Mouse (Mus musculus) right cerebral cortex, postnatal 10 days (tissue): ENCODE measurements at regions not wholly inside any gene's neighbourhood (a gene's known extent, or its start where the extent isn't known, plus 50 kb on each side); places are given as distances from the start of the nearest gene placed in this dataset.
A peak's percentile ranks its signal among the peaks of the same experiment; 100 is the strongest.

Source experiments
- DNase-seq, 2 experiments: peaks; one replicate each; pipeline ENCODE4 v3.0.0; 2021; ENCODE audit warnings: low spot score in 2 of 2

DNA sequence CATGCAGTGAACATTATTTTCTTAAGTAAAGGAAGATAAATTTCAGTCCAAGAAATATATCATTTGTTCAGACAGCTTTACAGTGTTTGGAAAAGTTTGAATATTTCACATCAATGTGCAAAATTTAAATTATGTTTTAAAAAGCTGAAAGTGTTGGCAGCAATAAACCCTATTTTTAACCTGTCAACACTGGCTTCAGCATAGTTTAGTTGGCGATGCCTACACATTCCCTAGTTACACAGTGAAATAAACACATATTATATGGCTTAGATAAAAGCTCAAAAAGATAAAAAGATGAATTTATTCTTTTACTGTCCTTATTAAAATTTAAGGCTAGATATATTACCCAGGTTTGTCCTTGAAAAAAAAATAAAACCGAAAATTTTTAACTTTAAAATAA is 471.8 kb upstream of the Ncam2 start:
- DNase-seq: no peak

DNA sequence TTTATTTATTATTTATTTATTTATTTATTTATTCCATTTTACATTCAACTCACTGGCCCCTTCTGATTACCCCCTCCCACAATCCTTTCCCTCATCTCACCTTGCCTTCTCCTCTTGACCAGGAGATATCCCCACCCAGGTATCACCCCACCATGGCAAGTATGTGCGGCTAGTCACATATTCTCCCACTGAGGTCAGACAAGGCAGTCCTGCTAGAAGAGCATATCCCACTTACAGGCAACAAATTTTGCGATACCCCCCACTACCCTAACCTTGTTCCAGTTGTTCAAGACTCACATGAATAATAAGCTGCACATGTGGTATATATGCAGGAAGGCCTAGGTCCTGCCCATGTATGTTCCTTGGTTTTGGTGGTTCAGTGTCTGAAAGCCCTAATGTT is 427.2 kb upstream of the Ncam2 start:
- no peak for DNase-seq

DNA sequence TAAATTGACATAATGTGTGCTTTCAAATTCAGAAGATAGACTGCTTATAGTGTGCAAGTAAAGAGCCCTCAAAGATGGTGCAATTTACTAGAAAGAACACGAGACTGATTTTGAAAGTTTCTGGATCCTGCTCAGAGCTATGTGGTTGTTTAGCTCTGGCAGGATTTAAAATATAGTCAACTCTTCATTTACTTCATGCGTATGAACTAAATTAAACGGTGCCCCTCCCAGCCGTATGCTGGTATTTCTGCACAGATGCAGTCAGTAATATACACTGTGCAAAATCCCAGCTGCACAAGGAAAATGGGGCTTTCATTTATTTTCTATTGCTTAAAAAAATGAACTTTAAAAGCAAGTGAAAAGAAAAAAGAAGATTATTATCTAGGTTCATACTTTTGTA is 383.4 kb upstream of the Ncam2 start:
- DNase-seq: peak; percentile 29 to 40

DNA sequence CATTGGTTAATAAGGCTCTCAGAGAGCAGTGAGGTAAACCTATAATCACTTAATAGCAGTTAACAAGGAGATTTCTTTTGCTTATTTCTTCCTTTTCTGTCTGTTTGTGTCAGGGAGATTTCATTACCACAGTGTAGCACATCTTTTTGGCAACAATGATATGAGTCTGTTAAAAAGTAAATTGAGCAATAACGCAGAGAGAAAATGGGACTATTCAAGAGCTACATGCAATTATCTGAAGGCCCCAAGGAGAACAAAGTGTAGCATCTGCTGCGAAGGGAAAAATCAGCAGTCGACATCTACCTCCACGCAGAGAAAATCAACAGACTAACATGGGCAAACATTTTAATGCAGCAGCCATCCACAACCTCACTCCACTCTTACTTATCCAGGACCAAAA is 366.0 kb upstream of the Ncam2 start:
- DNase-seq: no peak
